Mouse (Mus musculus): ENCODE results near the gene Lpp.

- TF ChIP-seq CTCF (IDR thresholded peaks at IDR 0.05; ENCODE audit: borderline replicate concordance, insufficient read depth, low read depth, low read length) (no peak), POLR2A (IDR thresholded peaks at IDR 0.05; ENCODE audit: borderline replicate concordance, insufficient read depth, low read length) (no peak)
These were observed 436.6 kb downstream of the Lpp start for GRCm38 (mm10) chr16:24829860-24830259.

All from cerebellum, adult 2 months (tissue).